Mouse (Mus musculus) hindbrain, embryonic 11.5 days (tissue): ENCODE measurements around the gene Cenpm. TPM values are rescaled to one million over a fixed set of nuclear protein-coding genes. Genes with fewer than 3 reads are reported as not detected.

Experiments
- ATAC-seq: fragments of 200-750 bp; cut with Nextera tagmentation; 2 replicates; pipeline ENCODE4 v1.8.0; 2017; ENCODE audit warnings: mild to moderate bottlenecking, moderate TSS enrichment, moderate library complexity; ENCODE audit not compliant: low FRiP score
- DNase-seq: peaks from one replicate; pipeline ENCODE4 v3.0.0-alpha.2; 2015; ENCODE audit warnings: low spot score
- H3K27ac ChIP-seq: fragments of 300-500 bp; sonication (generic); 2 replicates; pipeline ENCODE4 v1.5.1; 2014; ENCODE audit warnings: mild to moderate bottlenecking, low read depth, low read length
- H3K27me3 ChIP-seq: fragments of 300-500 bp; sonication (generic); 2 replicates; pipeline ENCODE4 v1.6.1; 2014; ENCODE audit warnings: mild to moderate bottlenecking, low read length, moderate library complexity, mixed read lengths; ENCODE audit not compliant: control insufficient read depth, insufficient read depth
- H3K36me3 ChIP-seq: fragments of 300-500 bp; sonication (generic); 2 replicates; pipeline ENCODE4 v1.6.1; 2014; ENCODE audit warnings: mild to moderate bottlenecking, low read length, moderate library complexity, mixed read lengths; ENCODE audit not compliant: control insufficient read depth, insufficient read depth
- H3K4me1 ChIP-seq: fragments of 300-500 bp; sonication (generic); replicated peaks from 2 replicates; pipeline ENCODE4 v1.6.1; 2014; ENCODE audit warnings: low read length, mixed read lengths; ENCODE audit not compliant: control insufficient read depth, insufficient read depth
- H3K4me2 ChIP-seq: fragments of 300-500 bp; sonication (generic); replicated peaks from 2 replicates; pipeline ENCODE4 v1.6.1; 2014; ENCODE audit warnings: mild to moderate bottlenecking, low read depth, low read length
- H3K4me3 ChIP-seq: fragments of 300-500 bp; sonication (generic); 2 replicates; pipeline ENCODE4 v1.5.1; 2014; ENCODE audit warnings: low read depth, low read length
- H3K9ac ChIP-seq: fragments of 300-500 bp; sonication (generic); 2 replicates; pipeline ENCODE4 v1.6.1; 2014; ENCODE audit warnings: low read depth, low read length
- H3K9me3 ChIP-seq: fragments of 300-500 bp; sonication (generic); 2 replicates; pipeline ENCODE4 v1.6.1; 2016; ENCODE audit warnings: low read length; ENCODE audit not compliant: control insufficient read depth
- WGBS: fragments of 180-500 bp; shearing (Covaris S2); extraction: QIAGEN DNeasy Blood & Tissue Kit; methylation state at CpG from one replicate; pipeline ENCODE4 v1.1.7; 2014; 5-methylcytosine and 5-hydroxymethylcytosine counted together
- polyA plus RNA-seq: library from polyadenylated mRNA; unstranded; fragments of >200 nt; fragmentation: Nextera tagmentation; extraction: Ambion mirVana; gene quantifications from 2 replicates; pipeline ENCODE4 v1.2.1, GENCODE M21; 2014

Cenpm gene
- 76.2 and 78.1 TPM in 2 replicates for polyA plus RNA-seq

DNA sequence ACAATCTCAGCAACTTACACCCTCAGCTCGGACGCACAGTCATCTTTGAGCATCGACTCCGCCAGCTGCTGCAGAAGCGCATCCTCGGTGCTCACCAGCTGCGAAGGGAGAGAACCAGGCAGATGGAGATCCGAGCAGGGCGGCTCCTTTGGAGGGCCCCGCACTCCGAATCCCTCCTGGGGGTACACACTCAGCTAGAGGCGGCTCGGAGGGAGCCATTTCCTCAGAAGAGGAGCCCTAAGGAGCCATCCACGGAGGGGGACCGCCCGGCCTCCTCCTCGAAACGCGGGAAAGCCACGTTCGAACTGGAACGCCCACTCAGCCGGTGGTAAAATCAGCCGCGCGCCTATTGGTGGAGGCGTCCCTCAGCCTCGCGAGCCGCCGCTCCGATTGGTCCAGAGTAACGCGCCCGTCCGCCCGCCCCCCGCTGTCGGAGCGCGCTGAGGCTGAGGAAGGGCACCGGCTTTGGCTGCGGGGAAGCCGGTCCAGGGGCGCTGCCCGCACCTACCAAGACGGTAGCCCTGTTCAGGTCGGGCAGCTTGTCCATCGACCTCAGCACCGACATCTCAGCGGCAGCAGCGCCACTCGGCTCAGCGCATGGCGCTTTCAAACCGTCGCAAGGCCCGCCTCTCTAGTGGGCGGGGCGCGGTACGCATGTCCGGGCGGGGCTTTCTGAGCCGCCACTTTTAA is at the start of gene Cenpm:
Cenpm (minus strand) TSS at position 634 of the 690 bp plus-strand sequence.
- Histone ChIP-seq H3K27me3 (no peaks in the 10 kb centered on the region), H3K27ac (peak within 1 kb of the TSS; percentile 80), H3K9ac (peak within 1 kb of the TSS; percentile 71), H3K4me1 (0 out of 2 replicates have a peak, but pooled peaks cover 2% of the 10 kb centered on the region), H3K9me3 (no peaks in the 10 kb centered on the region), H3K4me2 (peak within 1 kb of the TSS; percentile 88), H3K36me3 (no peaks in the 10 kb centered on the region), H3K4me3 (peak within 1 kb of the TSS; percentile 74)
- DNase-seq (peak; percentile 95), ATAC-seq (peak; percentile 98)
- WGBS: under 1% methylated on average over 65 of the region's 65 CpGs

DNA sequence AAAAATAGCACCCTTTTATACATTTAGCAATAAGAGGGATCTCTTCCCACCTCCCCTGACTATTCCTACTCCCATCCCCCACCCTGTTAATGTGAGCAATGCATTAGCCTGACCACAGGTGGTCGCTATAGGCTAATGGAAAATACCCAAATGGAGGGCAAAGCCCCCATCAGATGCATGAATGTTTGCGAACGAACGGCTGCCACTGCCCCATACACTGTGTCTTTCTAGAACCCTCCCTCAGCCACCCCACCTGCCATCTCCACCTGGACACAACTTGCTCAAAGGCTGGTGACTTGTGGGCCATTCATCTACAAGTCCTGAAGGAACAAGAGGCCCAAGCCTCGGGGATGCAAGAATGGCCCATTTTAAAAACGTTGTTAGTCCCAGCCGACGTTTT is 49.5 kb upstream of the Cenpm start:
- WGBS: 45% methylated on average over 8 of the region's 8 CpGs
- no peaks in the 10 kb centered on the region for H3K9me3 ChIP-seq
- H3K4me2 ChIP-seq: no peak overlapping the region
- ATAC-seq (peak; percentile 25; the same call in 1 of the 2 replicates), DNase-seq (peak; percentile 53)
- no peaks in the 10 kb centered on the region for H3K27me3 ChIP-seq
- H3K36me3 ChIP-seq: peaks cover 5% of the 10 kb centered on the region; the same call in 1 of the 2 replicates
- peaks cover 8% of the 10 kb centered on the region; the same call in 1 of the 2 replicates for H3K4me1 ChIP-seq
- H3K27ac ChIP-seq: no peak overlapping the region
- H3K9ac ChIP-seq: no peak overlapping the region
- no peak overlapping the region for H3K4me3 ChIP-seq

DNA sequence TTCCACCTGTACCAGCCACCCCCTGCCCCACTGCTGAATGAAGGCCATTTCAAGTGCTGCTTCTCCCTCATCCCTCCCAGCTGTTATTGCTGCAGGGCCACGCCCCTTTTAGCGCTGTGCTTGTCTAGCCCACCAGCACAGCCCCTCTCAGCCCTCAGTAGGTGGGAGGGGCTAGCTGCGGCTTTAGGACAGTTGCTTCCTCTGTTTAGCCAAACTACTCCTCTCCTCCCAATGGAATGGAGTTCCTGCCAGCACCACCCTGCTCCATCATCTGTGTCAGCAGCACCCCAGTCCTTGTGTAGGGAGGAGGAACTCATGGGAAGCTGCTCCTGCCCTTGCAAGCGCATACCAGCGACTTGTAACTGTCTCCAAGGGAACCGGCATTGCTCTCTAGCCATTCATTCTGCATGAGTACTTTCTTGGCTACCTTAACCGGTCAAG is 48.7 kb upstream of the Cenpm start:
- H3K4me1 ChIP-seq: peaks cover 8% of the 10 kb centered on the region; the same call in 1 of the 2 replicates
- no peaks in the 10 kb centered on the region for H3K27me3 ChIP-seq
- H3K36me3 ChIP-seq: peaks cover 8% of the 10 kb centered on the region; the same call in 1 of the 2 replicates
- 0 out of 2 replicates have a peak overlapping the region, but pooled peaks have one; percentile 11 for H3K4me2 ChIP-seq
- no peaks in the 10 kb centered on the region for H3K9me3 ChIP-seq
- H3K4me3 ChIP-seq: no peak overlapping the region
- ATAC-seq (peak; percentile 91), DNase-seq (peak; percentile 80)
- H3K9ac ChIP-seq: peak overlapping the region; percentile 16; the same call in 1 of the 2 replicates
- H3K27ac ChIP-seq: 0 out of 2 replicates have a peak overlapping the region, but pooled peaks have one; percentile 53
- WGBS: 7% methylated on average over 7 of the region's 7 CpGs

DNA sequence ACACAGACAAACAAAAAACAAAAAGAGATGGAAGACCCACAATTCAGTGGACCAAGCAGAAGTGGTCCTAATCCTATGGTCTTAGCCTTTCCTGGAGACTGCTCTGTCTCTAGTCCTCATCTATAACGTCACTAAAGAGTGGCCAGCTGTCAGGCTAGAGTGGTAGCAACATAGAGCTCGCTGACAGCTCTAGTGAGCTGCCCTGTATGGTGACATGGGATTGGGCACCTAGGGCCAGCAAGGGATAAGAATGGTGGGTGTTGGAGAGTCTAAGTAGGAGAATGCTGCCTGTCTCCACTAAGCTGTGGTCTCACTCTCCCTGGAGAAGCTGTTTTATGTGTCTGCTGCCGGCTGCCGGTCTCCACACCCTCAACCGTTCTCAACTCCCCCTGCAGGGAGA is 48.3 kb upstream of the Cenpm start:
- Histone ChIP-seq H3K4me3 (no peak overlapping the region), H3K27me3 (no peaks in the 10 kb centered on the region), H3K27ac (peak overlapping the region; percentile 45; the same call in 1 of the 2 replicates), H3K4me1 (peaks cover 8% of the 10 kb centered on the region; the same call in 1 of the 2 replicates), H3K4me2 (0 out of 2 replicates have a peak overlapping the region, but pooled peaks have one; percentile 7), H3K9ac (no peak overlapping the region; the same call in 1 of the 2 replicates), H3K9me3 (no peaks in the 10 kb centered on the region), H3K36me3 (peaks cover 8% of the 10 kb centered on the region; the same call in 1 of the 2 replicates)
- DNase-seq (no peak), ATAC-seq (peak; percentile 61)
- 22% methylated on average over 5 of the region's 5 CpGs for WGBS

DNA sequence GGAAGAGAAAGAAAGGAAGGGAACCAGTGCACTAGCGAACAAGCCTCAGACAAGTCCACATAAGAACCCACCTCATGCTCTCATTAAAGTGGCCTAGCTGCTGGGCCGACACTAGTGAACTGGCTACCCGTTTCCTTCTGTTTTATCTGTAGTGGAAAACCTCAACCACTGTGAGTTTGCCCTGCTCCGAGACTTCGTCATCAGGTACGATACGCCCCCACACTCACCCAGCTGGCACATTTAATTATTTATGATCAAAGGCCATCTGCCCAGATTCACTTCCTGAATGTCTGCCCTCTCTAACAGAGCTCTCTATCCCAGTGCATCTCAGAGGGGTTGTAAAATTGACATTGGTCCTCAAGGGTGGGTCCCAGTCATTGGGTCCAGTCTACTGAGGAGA is 45.7 kb upstream of the Cenpm start:
- Histone ChIP-seq H3K4me1 (peaks cover 8% of the 10 kb centered on the region; the same call in 1 of the 2 replicates), H3K36me3 (peaks cover 12% of the 10 kb centered on the region; the same call in 1 of the 2 replicates), H3K9me3 (no peaks in the 10 kb centered on the region), H3K9ac (no peak overlapping the region), H3K4me3 (no peak overlapping the region), H3K27me3 (no peaks in the 10 kb centered on the region), H3K4me2 (no peak overlapping the region), H3K27ac (no peak overlapping the region)
- 90% methylated on average over 7 of the region's 7 CpGs for WGBS
- DNase-seq (no peak), ATAC-seq (no peak)

DNA sequence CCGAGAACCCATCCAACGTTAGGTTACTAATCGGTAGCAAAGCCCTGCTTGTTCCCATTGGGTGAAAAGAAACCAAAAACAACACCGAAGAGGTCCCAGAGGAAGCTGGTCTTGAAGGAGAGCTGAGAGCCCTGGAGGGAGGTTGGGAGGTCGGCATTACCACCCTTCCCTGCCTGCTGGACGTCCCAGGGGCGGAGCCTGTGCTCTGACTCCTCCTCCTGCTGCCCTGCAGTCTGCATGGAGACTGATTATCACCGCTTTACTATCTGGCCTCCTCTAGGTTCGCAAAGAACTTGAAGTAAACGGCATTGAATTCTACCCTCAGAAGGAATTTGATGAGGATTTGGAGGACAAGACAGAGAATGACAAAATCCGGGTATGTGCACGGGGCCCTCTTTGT is 41.6 kb upstream of the Cenpm start:
- ATAC-seq: no peak
- WGBS: 72% methylated on average over 12 of the region's 12 CpGs
- H3K27me3 ChIP-seq: no peaks in the 10 kb centered on the region
- H3K9me3 ChIP-seq: no peaks in the 10 kb centered on the region
- H3K4me1 ChIP-seq: no peaks in the 10 kb centered on the region
- no peak overlapping the region for H3K9ac ChIP-seq
- peaks cover 18% of the 10 kb centered on the region for H3K36me3 ChIP-seq
- no peak overlapping the region for H3K4me2 ChIP-seq
- H3K4me3 ChIP-seq: no peak overlapping the region
- H3K27ac ChIP-seq: no peak overlapping the region
- no peak for DNase-seq

DNA sequence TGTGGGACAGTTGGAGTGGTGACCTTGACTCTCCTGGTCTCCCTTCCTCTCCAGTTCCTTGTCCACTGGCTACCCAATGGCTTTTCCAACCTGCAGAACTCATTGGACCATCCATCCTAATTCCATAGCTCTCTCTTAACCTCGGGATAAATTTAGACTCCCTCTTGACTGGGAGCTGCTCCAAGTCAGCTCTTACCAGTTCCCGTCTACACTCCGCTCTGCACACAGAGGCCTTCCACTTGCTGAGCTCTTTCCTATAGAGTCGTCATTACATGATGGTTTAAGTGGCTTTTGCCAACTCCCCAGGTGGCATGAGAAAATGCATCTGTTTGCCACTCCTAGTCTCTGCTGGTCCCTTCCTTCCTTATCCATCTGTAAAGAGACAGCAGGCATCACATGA is 36.1 kb upstream of the Cenpm start:
- Histone ChIP-seq H3K4me3 (no peak overlapping the region), H3K4me2 (no peak overlapping the region), H3K9me3 (no peaks in the 10 kb centered on the region), H3K27me3 (no peaks in the 10 kb centered on the region), H3K4me1 (peaks cover 5% of the 10 kb centered on the region), H3K36me3 (peaks cover 15% of the 10 kb centered on the region), H3K27ac (no peak overlapping the region), H3K9ac (no peak overlapping the region)
- WGBS: 90% methylated on average over 4 of the region's 4 CpGs
- ATAC-seq (no peak), DNase-seq (no peak)

DNA sequence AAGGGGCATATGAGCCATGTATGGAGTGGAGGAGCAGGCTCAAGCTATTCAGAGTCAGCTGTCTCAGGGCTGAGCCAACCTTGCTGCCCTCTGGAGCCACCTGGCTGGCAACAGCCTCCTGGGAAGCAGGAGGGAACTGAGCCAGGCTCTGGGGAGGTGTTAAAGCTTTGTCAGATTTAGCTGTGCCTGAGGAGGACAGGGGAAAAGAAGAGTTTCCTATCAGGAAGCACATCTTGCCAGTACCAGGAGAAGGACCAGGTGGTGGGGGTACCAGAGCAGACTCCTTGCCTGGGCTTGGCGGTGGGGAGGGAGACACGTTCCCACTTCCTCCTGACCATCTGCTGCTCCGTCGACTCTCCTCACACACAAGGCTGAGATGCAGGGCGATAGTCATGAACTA is 33.0 kb upstream of the Cenpm start:
- H3K4me3 ChIP-seq: no peak overlapping the region
- no peaks in the 10 kb centered on the region for H3K9me3 ChIP-seq
- H3K36me3 ChIP-seq: peaks cover 5% of the 10 kb centered on the region; the same call in 1 of the 2 replicates
- DNase-seq (no peak), ATAC-seq (no peak)
- peaks cover 7% of the 10 kb centered on the region for H3K27me3 ChIP-seq
- H3K9ac ChIP-seq: no peak overlapping the region
- peaks cover 8% of the 10 kb centered on the region for H3K4me1 ChIP-seq
- WGBS: 87% methylated on average over 5 of the region's 5 CpGs
- no peak overlapping the region for H3K27ac ChIP-seq
- peak overlapping the region; percentile 12; the same call in 1 of the 2 replicates for H3K4me2 ChIP-seq
